Mouse (Mus musculus): ENCODE measurements around the gene Bcl2l12. TPM values are rescaled to one million over a fixed set of nuclear protein-coding genes. Genes with fewer than 3 reads are reported as not detected.

Gene Bcl2l12
- total RNA-seq, 2 experiments from 2014 or later: 2.8 to 3.8 TPM

DNA sequence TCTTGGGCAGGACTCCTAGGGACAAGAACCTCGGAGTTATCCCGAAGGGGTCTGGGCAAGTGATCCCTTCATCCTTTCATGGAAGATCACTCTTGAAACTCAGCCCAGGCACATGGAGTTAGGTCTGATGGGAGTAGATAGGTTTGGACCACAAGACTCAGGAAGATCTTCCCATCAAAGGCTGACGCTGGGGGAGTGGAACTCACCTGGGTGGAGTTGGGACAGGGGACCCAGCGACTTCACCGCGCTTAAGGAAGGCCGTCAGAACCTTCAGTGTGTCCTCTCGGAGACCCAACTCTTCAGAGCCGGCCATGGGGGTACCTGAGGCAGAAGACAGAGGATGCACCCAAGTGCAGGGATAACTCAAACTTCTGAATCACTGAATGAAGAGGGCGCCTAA, 1.8 kb downstream of the Bcl2l12 start:
- DNase-seq (ENCODE audit: low spot score in 2 of 2): no peak

DNA sequence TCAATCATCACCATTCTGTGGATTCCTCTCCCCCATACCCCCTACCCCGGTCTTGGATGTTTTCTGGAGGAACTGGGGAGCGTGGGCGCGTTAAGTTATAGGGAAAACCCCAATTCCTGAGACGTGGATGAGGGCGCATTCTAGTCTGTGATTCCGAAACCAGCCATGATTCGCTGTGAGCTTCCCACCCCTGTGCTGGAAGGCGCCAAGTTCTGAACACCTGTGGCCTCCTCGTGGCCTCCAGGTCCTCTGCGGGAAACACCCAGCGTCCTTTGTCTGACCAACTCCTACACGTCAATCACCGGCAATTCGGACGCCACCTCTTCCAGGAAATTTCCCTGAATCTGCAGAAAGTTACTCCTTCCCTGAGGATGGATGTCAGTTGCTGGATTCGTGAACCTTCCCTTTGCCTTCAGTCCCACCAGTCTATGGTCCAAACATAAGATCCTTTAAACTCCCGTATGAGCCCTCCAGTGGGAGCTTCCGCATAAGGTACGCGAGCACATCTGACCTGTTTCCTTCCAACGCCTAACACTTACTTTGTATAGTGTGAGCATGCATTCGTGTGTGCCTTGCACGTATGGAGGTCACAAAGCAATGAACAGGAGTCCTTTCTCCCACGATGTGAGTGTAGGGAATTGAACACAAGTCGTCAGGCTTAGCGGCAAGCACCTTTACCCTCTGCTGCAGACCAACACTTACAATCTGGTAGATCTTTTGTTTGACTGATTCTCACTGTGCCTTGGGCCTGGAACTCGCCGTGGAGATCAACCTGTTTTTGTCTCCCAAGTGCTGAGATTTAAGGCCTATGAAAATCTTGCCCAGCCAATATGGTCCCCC, 11.4 kb downstream of the Bcl2l12 start:
- DNase-seq (ENCODE audit: low spot score in 2 of 2): no peak

DNA sequence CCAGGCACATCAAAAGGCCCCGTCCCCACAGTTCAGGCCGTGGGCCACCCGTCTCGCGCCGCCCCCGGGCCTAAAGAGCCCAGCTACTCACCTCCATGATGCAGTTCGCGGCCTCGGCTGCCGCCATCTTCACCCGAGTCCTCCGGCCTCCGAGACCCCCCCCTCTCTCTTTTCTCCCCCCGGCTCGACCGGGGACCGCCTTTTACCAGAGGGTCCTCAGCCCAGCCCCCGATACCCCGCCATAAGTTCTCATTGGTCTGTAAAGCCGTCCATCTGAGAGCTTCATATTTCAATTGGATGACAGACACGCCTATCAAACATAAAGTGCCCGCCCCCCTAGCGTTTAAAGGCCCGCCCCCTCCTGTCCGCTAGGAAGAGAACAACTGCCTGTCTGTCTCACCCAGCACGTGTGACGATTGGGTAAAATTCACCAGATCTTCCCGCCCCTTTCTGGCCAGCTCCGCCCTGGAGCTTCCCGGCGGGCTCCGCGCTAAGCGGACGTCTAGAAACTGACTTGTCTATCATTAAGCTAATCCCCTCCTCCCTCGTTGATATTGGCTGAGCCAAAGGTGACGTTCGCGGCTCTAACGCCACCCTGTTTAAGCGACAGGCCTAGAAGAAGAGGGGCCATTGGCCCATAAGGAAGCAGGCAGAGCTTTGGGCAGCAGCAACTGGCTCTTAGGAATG, 12.2 kb downstream of the Bcl2l12 start, which contains the start of gene Prmt1:
Gene Prmt1, minus strand, starts transcription at position 377 of the 687 bp plus-strand sequence.
- DNase-seq (ENCODE audit: low spot score in 2 of 2): peak; percentile 94 to 98

DNA sequence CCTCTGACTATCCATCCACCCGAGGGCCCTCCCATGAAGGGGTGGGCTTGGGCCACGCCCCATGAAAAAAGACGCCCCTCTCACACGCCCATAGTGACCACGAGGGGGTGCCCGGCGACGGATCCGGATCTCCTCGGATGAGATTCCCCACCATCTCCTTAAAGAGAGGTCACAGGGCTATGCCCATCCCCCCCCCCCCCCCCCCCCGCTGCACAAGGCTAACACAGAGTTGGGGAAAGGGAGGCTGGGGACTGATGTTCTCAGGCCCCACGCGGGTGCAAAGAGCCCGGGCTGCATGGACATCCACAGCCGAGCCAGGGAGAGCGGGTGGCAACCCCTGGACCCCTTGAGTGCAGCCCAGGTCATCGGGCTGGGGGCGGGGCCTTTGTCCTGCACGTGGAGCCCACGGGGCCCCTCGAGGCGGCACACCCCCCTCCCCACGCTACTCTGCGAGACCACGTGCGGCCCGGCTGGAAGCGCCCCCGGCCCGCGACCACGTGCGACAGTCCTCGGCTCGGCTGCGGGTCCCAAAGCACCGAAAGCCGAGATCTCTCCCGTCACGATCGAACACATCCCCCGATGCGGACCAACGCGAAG, 12.8 kb downstream of the Bcl2l12 start:
- peak; percentile 46 to 47 for DNase-seq (ENCODE audit: low spot score in 2 of 2)

DNA sequence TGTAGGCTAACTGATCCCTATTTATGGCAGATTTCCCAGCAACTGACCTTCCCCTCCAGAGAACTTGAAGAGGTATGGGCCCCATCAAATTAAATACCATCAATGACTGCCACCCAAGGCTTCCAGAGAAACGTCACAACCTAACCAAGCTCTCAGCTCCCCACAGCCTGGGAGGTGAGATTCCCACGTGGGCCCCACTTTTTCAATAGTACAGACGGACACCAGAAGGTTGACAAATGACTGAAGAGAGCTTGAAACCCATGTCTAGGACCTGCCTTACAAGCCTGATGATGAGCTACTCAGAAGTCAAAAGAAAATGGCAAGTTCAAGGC, 13.7 kb downstream of the Bcl2l12 start:
- DNase-seq (ENCODE audit: low spot score in 2 of 2): no peak

DNA sequence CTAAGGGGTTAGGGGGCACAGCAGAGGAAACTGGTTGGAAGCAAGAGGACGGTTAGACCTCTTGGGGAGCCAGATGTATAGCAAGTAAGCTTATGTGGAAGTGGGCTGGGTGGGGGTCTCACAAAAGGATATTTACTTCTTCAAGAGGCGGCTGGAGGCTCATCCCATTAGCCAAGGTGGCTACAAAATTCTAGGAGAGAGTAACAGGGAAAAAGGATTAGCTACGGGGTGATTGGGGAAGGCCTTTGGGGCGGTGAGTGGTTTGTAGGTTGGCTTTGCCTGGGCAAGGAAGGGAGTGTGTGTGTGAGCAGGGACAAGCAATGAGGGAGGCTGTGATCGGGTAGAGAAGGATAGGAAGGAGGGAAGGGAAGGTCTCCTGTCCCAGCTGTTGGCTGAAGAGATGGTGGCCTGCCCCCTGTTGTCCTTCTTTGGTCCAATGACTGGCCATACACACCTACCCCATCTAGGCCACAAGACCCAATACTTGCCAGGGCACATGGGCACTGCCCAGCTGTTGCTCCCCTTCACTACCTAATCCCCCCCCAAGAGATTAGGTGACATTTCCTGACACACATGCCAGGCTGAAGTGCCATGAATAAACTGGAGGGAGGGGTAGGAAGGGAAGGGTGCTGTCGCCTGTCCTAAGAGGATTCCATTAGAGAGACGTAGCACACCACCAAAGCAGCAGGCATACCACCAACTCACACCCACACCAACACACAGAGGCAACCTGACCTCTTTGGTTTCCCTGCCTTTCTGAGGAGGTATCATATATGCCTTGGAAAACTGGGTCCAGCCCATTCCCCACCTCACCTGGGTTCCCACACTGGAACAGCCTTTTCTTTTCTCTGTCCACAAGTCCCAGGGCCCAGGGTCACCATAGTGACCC, 14.3 kb downstream of the Bcl2l12 start:
- no peak for DNase-seq (ENCODE audit: low spot score in 2 of 2)

DNA sequence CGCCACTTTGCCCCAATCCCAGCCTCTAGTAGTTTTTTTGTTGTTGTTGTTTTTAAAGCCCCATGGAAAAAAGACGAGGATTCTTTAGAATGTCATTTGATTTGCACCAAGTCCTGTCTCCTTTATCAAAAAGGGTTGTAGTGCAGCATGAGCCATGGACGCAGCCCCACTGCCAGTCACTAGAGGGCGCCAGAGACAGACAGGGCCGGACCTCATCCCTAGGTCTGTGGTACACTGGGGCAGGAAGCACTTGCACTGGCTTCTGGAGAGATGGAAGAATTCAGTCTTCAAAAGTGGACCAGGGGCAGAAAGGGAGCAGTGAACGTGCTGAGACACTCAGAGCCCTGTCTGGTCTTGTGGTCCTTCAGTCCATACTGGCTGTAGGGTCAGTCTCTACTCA, 15.4 kb downstream of the Bcl2l12 start:
- DNase-seq (ENCODE audit: low spot score in 2 of 2): peak; percentile 78 to 90

DNA sequence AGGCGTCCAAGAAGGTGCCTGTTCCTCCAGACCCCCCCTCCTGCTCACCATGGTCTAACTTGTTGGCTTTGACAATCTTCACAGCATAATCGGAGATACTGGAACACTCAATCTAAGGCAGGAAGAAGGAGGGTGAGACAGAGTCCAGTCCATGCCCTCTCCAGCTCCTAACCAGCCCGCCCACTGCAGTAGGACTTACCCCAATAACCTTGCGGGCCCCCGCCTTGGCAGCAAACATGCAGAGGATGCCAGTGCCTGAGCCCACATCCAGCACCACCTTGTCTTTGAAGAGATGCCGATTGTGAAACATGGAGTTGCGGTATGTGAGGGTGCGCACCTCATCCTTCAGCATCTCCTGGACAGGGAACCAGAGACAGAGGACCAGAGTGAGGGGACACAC, 17.0 kb downstream of the Bcl2l12 start:
- no peak for DNase-seq (ENCODE audit: low spot score in 2 of 2)

DNA sequence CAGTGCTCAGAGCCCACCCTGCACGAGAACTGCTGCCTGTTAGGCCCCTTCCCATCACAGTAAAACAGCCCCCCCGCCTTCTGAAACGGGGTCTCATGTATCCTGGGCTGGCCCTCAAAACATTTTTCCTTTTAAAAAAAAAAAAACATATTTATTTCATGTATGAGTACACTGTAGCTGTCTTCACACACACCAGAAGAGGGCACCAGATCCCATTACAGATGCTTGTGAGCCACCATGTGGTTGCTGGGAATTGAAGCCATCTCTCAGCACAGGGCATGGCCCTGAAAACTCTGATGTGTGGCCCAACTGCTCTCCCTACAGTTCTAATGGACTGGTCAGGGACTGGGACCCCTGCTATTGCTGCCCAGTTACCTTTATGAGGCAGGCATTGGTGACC, 20.2 kb downstream of the Bcl2l12 start:
- DNase-seq (ENCODE audit: low spot score in 2 of 2): no peak

DNA sequence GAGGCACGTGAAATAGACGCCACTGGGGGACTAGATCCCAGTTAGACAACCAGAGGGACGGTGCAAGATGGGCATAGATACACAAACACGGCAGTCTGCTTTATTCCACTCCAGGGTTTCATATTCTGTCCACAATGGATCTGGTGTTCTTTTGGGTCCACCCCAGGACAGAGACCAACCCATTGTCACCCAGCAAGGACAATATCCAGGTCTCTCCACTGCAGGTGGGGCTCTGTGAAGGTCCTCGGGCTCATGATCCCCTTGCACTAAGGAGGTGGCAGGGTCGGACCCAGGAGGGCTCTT, 23.4 kb downstream of the Bcl2l12 start:
- DNase-seq (ENCODE audit: low spot score in 2 of 2): no peak

DNA sequence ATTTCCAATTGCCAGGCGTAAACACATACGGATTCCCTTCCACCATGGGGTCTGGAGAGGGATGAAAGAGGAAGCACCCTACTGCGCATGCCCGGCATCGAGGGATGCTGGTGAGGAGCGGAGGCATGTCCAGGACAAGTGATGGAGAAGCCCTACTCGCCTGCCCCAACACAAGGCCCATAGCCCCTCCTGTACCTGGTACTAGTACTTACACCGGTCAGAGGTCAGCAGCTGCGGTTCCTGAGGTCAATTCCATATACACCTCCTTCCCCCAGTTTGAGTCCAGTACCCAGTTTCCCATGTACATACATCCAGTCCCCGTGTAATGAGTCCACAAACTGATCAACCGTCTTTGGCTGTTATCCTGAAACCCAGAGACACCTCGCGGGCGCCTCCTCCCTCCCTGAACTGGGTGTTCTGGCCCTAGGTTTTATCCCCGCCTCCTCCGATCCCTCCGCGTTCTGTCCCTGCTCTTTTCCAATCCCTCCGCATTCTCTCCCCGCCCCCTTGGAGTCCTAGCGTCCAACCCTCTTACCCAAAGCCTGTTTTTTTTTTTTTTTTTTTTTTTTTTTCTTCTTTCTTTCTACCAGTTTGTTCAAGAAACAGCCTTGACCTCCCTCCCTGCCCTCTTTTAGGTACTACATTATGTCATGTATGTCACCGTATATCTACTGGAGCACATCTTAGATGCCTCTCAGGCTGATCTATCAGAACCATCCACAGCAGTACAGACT, 24.0 kb downstream of the Bcl2l12 start, which contains the start of gene Cpt1c:
Gene Cpt1c, minus strand, starts transcription at position 469 of the 734 bp plus-strand sequence.
- DNase-seq (ENCODE audit: low spot score in 2 of 2): peak; percentile 87 to 88

DNA sequence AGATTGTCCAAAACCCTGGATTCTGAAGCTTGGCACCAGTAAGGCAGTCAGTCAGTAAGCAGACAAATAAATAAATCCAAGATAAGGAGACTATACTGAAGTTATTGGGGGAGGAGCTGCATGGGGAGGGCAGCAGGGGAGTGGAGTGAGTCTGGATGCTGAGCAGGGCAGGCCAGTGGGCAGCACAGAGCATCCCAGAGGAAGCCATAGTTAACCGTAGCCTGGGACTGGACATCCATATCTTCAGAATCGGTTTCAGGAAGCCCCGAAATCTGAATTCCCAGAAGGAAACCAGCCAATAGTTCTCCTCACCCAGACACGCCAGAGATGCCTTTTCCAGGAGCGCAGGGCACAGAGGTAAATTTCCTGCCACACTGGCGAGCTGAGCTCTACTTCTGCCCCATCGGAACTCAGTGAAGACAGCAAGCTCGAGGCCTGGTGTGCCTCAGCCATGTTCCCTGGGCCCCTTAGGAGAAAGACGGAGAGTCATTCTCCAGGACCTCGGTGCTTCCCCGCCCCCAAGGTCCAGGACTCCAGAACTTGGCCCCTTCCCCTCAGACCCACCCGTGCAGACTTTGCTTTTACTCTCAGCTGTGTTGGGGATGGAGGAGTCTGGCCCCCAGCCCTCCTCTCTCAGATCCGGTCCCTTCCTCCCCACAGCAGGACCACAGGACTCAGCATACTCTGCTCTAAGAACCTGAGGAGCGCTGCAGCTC, 24.9 kb downstream of the Bcl2l12 start:
- no peak for DNase-seq (ENCODE audit: low spot score in 2 of 2)

DNA sequence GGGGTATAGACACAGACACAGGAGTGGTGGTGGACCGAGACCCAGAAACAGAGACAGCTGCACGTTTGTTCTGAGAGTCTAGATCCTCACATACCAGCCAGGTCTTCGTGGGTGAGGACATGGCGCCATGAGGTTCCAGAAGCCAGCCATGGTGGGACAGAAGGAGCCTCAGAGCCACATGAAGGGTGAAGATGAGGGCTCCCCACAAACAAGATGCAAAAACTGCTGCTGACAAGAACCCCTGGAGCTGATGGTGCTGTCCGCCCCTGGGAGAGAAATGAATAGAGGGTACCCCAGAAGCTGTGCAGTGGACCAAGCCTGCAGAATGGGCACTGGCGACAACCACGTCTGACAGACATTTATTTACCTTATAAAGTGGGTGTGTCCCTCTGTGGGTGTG, 27.4 kb downstream of the Bcl2l12 start:
- no peak for DNase-seq (ENCODE audit: low spot score in 2 of 2)

DNA sequence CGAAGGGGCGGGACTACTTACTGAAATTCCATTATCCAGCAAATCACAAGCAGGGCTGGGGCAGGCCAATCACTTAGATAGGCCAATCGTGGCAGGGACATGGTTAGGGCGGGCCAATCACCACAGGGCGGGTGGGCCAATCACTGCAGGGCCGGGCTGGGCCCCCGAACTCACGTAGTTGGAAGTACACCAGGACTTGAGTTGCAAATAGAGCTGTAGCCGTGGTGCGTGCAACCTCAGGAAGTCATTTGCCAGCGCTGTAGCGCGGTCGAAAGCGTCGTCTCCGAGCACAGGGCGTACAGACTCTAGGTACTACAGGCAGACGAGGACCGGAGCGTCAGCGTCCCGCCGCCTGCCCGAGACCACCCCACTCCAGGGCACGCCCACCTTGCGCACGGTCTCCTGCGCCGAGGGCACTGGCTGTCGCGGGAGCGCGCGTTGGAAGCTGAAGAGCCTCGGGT, 28.3 kb downstream of the Bcl2l12 start:
- peak; percentile 66 to 81 for DNase-seq (ENCODE audit: low spot score in 2 of 2)

DNA sequence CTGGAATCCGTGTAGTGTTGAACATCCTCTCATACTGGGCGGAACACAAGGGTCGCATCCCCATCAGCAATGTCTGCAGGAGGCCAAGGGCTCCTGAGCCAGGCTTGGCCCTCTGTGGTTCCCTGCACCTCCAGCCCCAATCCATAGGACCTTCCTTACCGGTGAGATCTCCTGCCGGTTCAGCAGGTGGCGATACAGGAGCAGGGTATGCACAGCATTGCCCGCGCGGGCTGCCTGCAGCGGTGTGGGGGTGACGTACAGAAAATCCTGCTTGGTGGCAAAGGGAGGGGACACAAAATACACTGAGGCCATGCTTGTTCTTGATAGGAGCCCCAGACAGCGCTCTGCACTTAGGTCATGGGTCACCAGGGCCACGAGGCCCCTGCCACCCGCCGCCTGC, 31.9 kb downstream of the Bcl2l12 start:
- DNase-seq (ENCODE audit: low spot score in 2 of 2): no peak

DNA sequence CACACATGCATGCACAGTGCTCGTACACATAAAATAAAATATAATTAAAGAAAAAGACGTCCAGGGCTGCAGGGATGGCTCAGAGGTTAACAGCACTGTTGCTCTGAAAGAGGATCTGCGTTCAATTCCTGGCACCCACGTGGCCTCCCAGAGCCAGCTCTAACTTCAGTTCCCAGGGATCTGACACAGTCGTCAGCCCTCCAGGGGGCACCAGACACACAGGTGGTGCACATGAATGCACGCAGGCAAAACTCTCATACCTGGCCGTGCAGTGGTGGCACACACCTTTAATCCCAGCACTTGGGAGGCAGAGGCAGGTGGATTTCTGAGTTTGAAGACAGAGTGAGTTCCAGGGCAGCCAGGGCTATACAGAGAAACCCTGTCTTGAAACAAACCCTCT, 32.5 kb downstream of the Bcl2l12 start:
- no peak for DNase-seq (ENCODE audit: low spot score in 2 of 2)

DNA sequence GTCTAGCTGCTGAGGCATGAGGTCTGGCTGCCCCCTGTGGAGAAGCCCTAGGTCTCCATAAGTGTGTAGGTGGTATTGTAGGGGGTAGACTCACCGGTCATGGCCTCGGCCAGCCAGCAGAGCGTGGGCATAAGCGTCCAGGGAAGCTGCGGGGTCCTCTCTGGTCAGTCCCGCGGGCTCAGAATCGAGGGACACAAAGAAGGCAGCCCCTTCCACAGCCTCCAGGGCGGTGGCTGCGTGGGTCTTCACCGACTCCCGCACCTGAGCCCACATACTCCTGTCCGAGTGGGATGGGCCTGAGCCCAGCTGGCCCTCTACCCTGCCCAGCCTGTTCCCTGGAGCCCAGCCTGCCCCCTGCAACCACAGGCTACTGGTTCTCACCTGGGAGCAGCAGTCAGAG, 33.5 kb downstream of the Bcl2l12 start:
- no peak for DNase-seq (ENCODE audit: low spot score in 2 of 2)

DNA sequence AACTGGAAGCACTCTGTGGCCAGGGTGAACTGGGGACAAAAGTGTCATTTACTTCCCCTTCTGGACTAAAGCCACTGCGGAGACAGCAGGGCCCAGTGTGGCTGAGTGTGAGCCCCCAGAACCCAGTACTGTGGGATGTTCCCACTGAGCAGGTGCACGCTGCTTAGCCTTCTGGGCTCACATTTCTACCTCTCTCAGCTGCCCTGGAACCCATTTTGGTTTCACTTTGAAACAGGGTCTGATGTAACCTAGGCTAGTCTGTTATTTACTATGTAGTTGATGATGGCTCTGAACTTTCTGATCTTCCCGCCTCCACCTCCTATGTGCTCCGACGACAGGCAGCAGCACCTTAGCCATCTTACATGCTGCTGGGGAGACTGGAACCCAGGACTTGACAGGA, 35.7 kb downstream of the Bcl2l12 start:
- no peak for DNase-seq (ENCODE audit: low spot score in 2 of 2)

DNA sequence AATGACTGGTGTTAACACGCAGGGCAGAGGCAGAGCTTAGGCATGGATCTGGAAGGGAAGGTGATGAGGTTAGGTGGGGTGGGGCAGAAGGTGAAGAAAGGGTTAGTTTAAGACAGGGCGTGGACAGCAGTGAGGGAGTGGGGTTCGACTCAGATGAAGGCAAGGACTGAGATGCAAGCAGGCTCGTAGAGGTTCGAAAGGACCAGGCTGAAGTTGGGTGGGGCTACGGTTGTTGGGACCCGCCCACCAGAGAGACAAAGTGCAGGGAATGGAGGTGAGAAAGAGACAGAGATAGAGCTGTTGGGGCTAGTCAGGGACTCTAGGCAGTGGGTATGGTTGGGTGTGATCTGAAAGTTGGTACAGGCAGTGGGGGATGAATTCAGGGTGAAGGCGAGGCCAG, 36.2 kb downstream of the Bcl2l12 start:
- no peak for DNase-seq (ENCODE audit: low spot score in 2 of 2)

DNA sequence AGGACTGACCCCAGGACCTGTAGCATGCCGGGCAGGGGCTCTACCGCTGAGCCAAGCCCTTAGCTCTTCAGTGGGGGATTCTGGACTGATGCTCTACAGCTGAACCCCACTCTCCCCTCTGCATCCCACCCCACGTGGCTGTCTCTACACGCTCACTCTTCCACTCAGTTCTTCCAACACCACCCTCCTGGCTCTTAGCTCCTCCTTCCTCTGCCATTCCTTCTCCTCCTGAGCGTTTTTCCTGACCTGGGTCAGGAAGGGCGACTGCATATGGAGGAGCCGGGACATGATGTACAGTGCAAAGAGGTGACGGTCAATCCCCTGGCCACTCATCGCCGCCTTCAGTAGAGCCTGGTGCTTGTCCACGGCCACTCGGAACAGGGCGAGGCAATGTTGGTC, 38.0 kb downstream of the Bcl2l12 start:
- no peak for DNase-seq (ENCODE audit: low spot score in 2 of 2)
